In the genomic region with DNA sequence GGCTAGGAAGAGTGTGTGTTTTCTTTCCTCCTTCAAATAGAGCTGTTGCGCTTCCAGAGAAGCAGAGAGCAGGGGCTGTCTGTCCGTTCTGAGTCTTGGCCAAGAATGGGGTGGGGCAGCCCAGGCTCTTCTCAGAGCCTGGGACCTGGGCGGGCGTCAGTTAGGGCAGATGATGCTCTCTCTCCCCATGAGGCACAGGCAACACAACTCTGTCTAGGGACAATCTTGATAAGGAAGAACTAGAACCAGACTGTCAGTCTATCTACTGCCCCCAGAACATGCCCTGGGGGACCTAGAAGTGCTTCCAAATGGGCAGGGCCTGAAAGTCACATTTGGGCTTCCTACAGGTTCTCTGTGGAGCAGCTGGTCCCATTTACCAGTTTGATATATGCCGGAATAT, we compare ENCODE assay signal across 16 mouse cellular contexts. TPM values are rescaled to one million over a fixed set of nuclear protein-coding genes. Genes with fewer than 3 reads are reported as not detected.
"Had no signal": no experiment of that assay in that cellular context is flagged by ENCODE, and none has a peak within 500 bp of the region (broad histone marks: within the 10 kb centered on the region; RNA-seq: fewer than 3 reads in every experiment).

No protein-coding gene starts in this region.

- H3K4me3 ChIP-seq: left cerebral cortex, adult 2 months; limb, embryonic 10.5 days; midbrain, embryonic 12.5 days; myocyte had no signal

- H3K4me2 ChIP-seq: midbrain, embryonic 12.5 days had no signal

- H3K9me3 ChIP-seq: limb, embryonic 10.5 days; midbrain, embryonic 12.5 days had no signal

- ATAC-seq: hindbrain, postnatal 0 days; lung, postnatal 0 days had no signal

- H3K27ac ChIP-seq: hindbrain, postnatal 0 days; left cerebral cortex, adult 2 months; limb, embryonic 10.5 days; midbrain, embryonic 12.5 days had no signal

- H3K4me1 ChIP-seq: limb, embryonic 10.5 days; midbrain, embryonic 12.5 days had no signal

- H3K9ac ChIP-seq: midbrain, embryonic 12.5 days had no signal

- DNase-seq: kidney, adult 18-20 months; kidney, postnatal 14 days; lung, adult 2 months; lung, postnatal 36 days; retina, postnatal 1 day; right cerebral cortex, postnatal 4 days; spleen, adult 18-20 months; thymus, adult 18-20 months; thymus, postnatal 25 days had no signal

- H3K27me3 ChIP-seq: midbrain, embryonic 12.5 days had no signal

RNA-seq across cellular contexts. Expression of gene Tgm4, which starts 44.6 kb away (rescaled TPM):
- polyA plus RNA-seq: intestine, embryonic 14.5 days had no signal
